Mouse (Mus musculus): ENCODE measurements around the gene Rab9b.

Gene Rab9b

DNA sequence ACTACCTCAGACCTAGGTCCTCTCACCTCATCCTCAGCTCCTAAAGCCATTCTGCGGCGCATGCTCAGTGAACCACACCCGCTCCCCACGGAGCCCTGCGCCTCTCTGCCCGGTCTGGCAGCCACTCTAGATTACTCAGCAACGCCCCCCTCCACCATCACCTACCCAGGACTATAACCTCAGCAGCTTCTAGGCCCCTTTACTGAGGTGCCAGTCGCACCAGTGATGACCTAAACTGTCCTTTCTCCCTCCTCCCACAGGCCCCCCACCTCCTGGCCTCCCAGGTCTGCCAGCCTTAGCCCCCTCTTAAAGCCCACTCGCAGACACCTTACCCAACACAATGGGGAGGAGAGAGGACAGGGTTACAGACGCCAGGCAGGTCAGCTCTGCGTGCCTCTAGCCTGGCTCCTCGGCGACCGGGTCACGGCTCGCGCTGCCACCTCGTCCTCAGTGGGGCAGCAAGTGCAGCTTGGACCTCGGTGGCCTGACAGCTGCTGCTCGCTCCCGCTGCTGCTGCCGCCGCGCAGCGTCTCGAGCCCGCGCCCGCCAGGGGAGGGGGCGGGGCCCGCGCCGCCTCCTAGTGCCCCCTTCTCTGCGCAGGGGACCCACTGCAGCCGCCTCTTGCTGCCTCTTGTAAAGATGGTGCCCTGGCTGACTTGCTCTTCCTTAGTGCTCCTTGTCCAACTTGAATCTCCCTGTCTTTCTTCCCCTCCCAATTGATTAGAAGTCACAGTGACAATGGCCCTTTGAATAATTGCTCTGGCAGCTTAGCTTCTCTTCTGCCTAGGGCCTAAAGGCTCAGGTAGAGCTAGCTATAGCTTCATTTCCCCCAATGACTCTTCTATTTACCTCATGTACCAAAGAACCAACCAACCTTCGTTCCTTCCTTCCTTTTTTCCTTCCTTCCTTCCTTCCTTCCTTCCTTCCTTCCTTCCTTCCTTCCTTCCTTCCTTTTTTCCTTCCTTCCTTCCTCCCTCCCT, at the start of gene Rab9b:
TSS of gene Rab9b (minus strand) at position 695 of the 980 bp plus-strand sequence.
- DNase-seq: peak in 1 of 2 experiments; percentile 1

DNA sequence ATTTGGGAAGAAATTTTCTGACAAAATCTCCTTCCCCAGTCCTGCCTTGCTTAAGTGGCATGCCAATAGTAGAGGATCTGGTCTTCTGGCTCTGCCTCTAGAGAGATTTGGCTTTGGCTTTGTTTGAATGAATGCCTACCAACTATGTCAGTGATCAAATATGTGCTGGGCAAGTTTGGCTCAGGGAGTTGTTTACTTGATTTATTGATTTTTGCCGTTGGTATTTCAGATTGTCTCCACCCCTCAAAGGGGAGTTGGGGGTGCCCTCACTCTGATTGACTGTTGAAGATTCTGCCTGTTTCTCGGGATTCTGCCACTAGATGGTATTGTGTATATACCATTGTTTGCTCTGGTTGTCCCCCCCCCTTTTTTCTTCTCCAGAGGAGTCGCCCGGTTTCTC, 35.8 kb upstream of the Rab9b start:
- DNase-seq: no peak

DNA sequence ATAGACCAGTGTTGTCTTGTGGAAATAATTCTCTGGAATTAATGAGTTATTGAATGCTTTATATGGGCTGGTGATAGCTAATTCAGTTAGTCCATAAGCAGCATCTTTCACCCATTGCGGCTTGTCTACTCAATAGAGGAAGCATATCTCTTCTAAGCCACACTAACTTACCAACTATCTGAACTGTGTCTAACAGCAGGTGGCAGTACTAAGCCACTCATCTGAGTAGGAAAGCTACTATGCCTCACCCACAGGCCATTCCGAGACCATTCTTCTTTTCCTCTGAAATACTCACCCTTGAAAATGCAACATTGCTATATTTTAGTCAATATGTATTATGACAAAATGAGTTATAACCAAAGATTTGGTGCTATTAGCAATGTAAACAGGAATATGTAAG, 27.2 kb upstream of the Rab9b start:
- peak; percentile 2 to 29 for DNase-seq

DNA sequence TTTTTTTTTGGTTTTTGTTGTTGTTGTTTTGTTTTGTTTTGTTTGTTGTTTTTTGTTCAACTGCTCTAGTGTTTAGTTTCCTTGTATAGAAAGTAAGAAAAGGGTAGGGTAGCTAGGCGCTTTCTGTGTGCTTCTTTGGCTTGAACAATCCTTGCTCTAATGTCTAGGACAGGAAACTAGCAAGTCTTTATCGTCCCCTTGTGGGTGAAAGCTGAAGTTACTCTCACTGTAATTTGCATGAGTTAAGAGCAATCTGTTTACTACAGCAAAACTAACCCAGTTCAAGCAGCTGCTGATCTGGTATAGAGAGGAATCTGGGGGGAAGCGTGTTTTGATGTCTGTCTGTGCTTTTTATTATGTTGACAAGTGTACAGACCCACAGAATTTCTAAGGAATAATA, 18.3 kb downstream of the Rab9b start:
- DNase-seq: no peak

DNA sequence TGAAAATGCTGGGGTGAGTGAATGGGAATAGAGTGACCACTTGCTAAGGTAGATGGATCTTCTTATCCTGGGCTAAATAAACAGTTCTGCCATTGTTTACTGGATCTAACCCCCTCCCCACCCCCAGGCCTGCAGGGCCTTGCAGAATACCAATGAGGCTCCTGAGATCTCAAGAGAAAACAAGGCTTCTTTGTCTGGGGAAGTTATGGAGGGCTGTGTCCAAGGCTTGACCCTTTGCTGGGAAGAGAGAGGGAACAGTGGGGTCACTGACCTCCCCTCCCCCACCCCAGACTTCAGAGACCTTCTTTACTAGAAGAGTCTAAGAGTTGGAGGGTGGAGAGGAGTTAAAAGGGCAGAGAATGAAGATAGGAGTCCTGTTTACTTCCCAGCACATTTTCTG, 39.9 kb downstream of the Rab9b start:
- no peak for DNase-seq

DNA sequence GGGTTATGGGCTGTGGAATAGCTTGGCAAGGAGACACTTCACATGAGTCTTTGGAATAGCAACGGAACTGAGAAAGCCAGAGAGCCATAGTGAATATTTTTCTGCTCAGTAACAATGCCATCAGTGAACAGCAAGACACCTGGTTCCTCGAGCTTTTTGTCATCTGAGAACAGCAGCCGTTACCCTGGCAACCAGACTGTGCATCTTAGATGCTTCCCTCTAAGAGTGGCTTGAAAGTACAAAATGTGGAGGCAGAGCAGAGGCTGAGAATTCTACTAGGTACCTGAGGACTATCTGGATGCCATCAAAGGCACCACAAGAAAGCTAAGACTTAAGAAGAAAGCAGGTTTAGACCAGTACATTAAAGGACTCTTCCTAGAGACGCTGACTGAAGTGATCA, 43.5 kb downstream of the Rab9b start:
- DNase-seq: no peak

DNA sequence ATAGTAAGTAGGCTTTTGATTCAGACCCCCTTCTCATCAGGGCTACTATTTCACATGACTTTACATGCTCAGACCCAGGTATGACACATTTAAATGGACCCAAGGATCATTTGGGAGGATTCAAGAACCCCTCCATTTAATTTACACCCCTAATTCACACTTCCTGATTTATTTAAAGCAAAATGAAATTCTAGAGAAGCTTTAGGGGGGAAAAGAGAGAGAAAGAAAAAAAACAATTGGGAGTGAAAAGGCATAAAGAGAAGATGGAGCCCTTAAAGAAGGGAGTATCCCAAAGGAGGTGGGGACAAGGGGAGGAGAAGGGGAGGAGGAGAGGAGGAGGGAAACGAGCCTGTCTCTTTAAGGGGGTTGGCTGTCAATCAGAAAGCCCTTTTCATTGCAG, 46.2 kb downstream of the Rab9b start, which contains the start of gene Plp1:
TSS of gene Plp1 (plus strand) at position 301 of the 400 bp plus-strand sequence.
- no peak for DNase-seq

DNA sequence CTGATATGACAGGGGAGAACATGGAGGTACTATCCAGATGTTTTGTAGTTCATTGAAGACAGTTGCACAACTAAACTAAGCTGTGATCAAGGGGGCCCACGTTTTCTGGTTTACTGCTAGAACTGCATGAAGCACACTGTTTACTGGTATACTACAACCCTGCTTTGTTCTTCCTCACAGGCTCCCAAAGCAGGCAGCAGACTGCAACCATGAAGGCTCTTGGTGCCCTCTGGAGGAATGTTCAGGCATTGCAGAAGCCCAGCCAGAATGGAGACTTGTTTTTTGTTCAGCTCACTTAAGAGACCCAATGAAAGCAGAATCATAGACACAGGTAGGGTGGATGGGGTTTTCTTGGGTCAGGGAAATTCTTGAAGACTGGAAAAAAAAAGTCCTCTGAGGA, 48.3 kb downstream of the Rab9b start:
- DNase-seq: peak; percentile 53 to 63

DNA sequence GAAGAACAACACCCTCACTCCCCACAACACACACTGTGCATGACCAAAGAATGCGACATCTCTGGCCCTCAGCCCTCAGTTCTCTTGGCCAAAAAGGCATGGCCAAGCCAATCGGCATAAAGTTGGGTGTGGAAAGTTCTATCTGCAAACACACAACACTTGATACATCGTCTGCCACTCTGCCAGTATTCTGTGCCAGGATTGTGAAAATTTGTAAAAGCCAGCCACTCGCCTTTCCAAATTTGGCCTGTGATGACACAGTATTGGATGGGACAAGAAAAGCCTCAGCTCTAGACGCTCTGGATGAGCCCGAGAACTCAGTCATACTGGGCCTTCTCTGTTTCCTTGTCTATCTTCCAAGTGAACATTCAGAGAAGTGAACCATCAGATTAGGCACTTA, 48.8 kb downstream of the Rab9b start:
- no peak for DNase-seq
